Mouse (Mus musculus): ENCODE data around the gene Ttc39b. TPM values are rescaled to one million over a fixed set of nuclear protein-coding genes. Genes with fewer than 3 reads are reported as not detected.

The Ttc39b gene
- total and polyA plus RNA-seq, 3 experiments = 11.3 to 109 (median 21.1) TPM

- TF ChIP-seq ZKSCAN1 (IDR thresholded peaks at IDR 0.05; ENCODE audit: low read depth, low read length) (no peak), HCFC1 (IDR thresholded peaks at IDR 0.05; ENCODE audit: low read depth, low read length) (0 out of 2 replicates have a peak, but pooled peaks have one; percentile 33), CHD1 (IDR thresholded peaks at IDR 0.05; ENCODE audit: low read depth, low read length) (0 out of 2 replicates have a peak, but pooled peaks have one; percentile 39), TAL1 (IDR thresholded peaks at IDR 0.05; ENCODE audit: low read length) (no peak), CHD2 (IDR thresholded peaks at IDR 0.05; ENCODE audit: low read length) (no peak), POLR2AphosphoS5 (IDR thresholded peaks at IDR 0.05; ENCODE audit: borderline replicate concordance, low read depth, low read length) (no peak), ETS1 (IDR thresholded peaks at IDR 0.05; ENCODE audit: low read depth, low read length) (no peak), MAX (IDR thresholded peaks at IDR 0.05; ENCODE audit: low read length) (0 out of 2 replicates have a peak, but pooled peaks have one; percentile 1), MYC (IDR thresholded peaks at IDR 0.05; ENCODE audit: low read depth, low read length) (0 out of 2 replicates have a peak, but pooled peaks have one; percentile 9), MEF2A (IDR thresholded peaks at IDR 0.05; ENCODE audit: extremely low read depth, insufficient replicate concordance, low read depth, low read length, poor library complexity, severe bottlenecking) (no peak), ZNF384 (IDR thresholded peaks at IDR 0.05; ENCODE audit: low read depth, low read length) (no peak), NELFE (IDR thresholded peaks at IDR 0.05; ENCODE audit: low read depth, low read length) (peak; percentile 39), E2F4 (IDR thresholded peaks at IDR 0.05; ENCODE audit: borderline replicate concordance, low read depth, low read length) (no peak)
These were observed 8.9 kb downstream of the Ttc39b start (continued) for GRCm38 (mm10) chr4:83314922-83315881.

GRCm38 (mm10) chr4:83314261-83314793 is 9.7 kb downstream of the Ttc39b start:
- Histone ChIP-seq H3K79me2 (ENCODE audit: control insufficient read depth, insufficient read depth, low read length, poor library complexity) (peaks cover 12% of the 10 kb centered on the region), H3K4me3 (ENCODE audit: control insufficient read depth in 1 of 2, insufficient read depth in 1 of 2, low read depth in 2 of 2, low read length in 2 of 2) (peak overlapping the region in 1 of 2 experiments; percentile 92; a peak in 2 of 4 replicates), H3K27me3 (ENCODE audit: control insufficient read depth in 1 of 2, insufficient read depth in 2 of 2, low read length in 2 of 2) (no peaks in the 10 kb centered on the region), H3K9me3 (replicated peaks; ENCODE audit: insufficient read depth, low read length) (no peaks in the 10 kb centered on the region), H3K4me1 (ENCODE audit: control insufficient read depth in 1 of 2, insufficient read depth in 2 of 2, low read length in 2 of 2) (peaks cover 9 to 19% of the 10 kb centered on the region in 2 experiments), H3K27ac (ENCODE audit: control insufficient read depth, low read depth, low read length) (peak overlapping the region; percentile 78), H3K9ac (ENCODE audit: control insufficient read depth, low read depth, low read length, poor library complexity, severe bottlenecking) (peak overlapping the region; percentile 75), H3K36me3 (ENCODE audit: control insufficient read depth in 1 of 2, insufficient read depth in 2 of 2, low read length in 2 of 2) (peaks cover 0 to 16% of the 10 kb centered on the region in 2 experiments; a peak in 2 of 4 replicates)
- DNase-seq (ENCODE audit: low read depth, low spot score) = peak; percentile 76
- 0 out of 2 replicates have a peak, but pooled peaks have one; percentile 27 for TF ChIP-seq RCOR1 (IDR thresholded peaks at IDR 0.05; ENCODE audit: low read depth, low read length)
- TF ChIP-seq USF2 (IDR thresholded peaks at IDR 0.05; ENCODE audit: borderline replicate concordance in 1 of 2, insufficient read depth in 1 of 2, low read depth in 1 of 2, low read length in 2 of 2) = no peak
- no peak for TF ChIP-seq POLR2AphosphoS5 (IDR thresholded peaks at IDR 0.05; ENCODE audit: borderline replicate concordance, low read depth, low read length)
- TF ChIP-seq HCFC1 (IDR thresholded peaks at IDR 0.05; ENCODE audit: low read depth, low read length) = 0 out of 2 replicates have a peak, but pooled peaks have one; percentile 14
- peak; percentile 27; the same call in 1 of the 2 replicates for TF ChIP-seq SIN3A (IDR thresholded peaks at IDR 0.05; ENCODE audit: low read length)
- TF ChIP-seq ZC3H11A (IDR thresholded peaks at IDR 0.05; ENCODE audit: low read depth, low read length) = no peak
- 0 out of 2 replicates have a peak, but pooled peaks have one; percentile 26 for TF ChIP-seq MAX (IDR thresholded peaks at IDR 0.05; ENCODE audit: low read length)
- TF ChIP-seq EP300 (IDR thresholded peaks at IDR 0.05; ENCODE audit: low read depth in 1 of 2, low read length in 2 of 2) = peak in 1 of 2 experiments; percentile 19; a peak in 1 of 4 replicates
- peak; percentile 52; the same call in 1 of the 2 replicates for TF ChIP-seq TBP (IDR thresholded peaks at IDR 0.05; ENCODE audit: low read depth, low read length)
- peak; percentile 75; the same call in 1 of the 2 replicates for TF ChIP-seq ELF1 (IDR thresholded peaks at IDR 0.05; ENCODE audit: low read depth, low read length)
- no peak for TF ChIP-seq POLR2AphosphoS2 (IDR thresholded peaks at IDR 0.05; ENCODE audit: low read length)
- 0 out of 2 replicates have a peak, but pooled peaks have one; percentile 30 for TF ChIP-seq ETS1 (IDR thresholded peaks at IDR 0.05; ENCODE audit: low read depth, low read length)
- peak; percentile 26; the same call in 1 of the 2 replicates for TF ChIP-seq TCF12 (IDR thresholded peaks at IDR 0.05; ENCODE audit: low read depth, low read length)
- no peak for TF ChIP-seq USF1 (IDR thresholded peaks at IDR 0.05; ENCODE audit: low read depth, low read length)
- peak; percentile 51; the same call in 1 of the 2 replicates for TF ChIP-seq MYC (IDR thresholded peaks at IDR 0.05; ENCODE audit: low read depth, low read length)
